Mouse (Mus musculus): ENCODE results near the gene Scaf4. TPM values are rescaled to one million over a fixed set of nuclear protein-coding genes. Genes with fewer than 3 reads are reported as not detected.
"Not testable (repeated sequence)": the region's sequence is repeated elsewhere in the genome, so short reads cannot be mapped to it uniquely, and the experiment has no call there.

The Scaf4 gene
- total and polyA plus RNA-seq, 2 experiments from 2014 or later: 9.5 to 15.7 TPM

GRCm38 (mm10) chr16:90220892-90221431 is 63.3 kb downstream of the Scaf4 start:
- peak overlapping the region; percentile 77 for H3K4me2 ChIP-seq (ENCODE audit: low read depth, low read length)
- H3K27me3 ChIP-seq (ENCODE audit: control insufficient read depth, insufficient read depth, low read length): no peaks in the 10 kb centered on the region
- peak; percentile 19 for DNase-seq (ENCODE audit: low spot score)
- H3K9me3 ChIP-seq (replicated peaks; ENCODE audit: control insufficient read depth, low read length): no peaks in the 10 kb centered on the region
- TF ChIP-seq EP300 (IDR thresholded peaks at IDR 0.05; ENCODE audit: low read depth): 0 out of 2 replicates have a peak, but pooled peaks have one; percentile 4
- no peak for TF ChIP-seq CTCF (IDR thresholded peaks at IDR 0.05; ENCODE audit: low read depth)
- H3K4me3 ChIP-seq (ENCODE audit: low read depth, low read length): peak overlapping the region; percentile 95
- peaks cover 28% of the 10 kb centered on the region for H3K36me3 ChIP-seq (replicated peaks; ENCODE audit: control insufficient read depth, insufficient read depth, low read length)
- peaks cover 24% of the 10 kb centered on the region for H3K4me1 ChIP-seq (ENCODE audit: control insufficient read depth, insufficient read depth)
- WGBS: under 1% methylated on average over 51 of the region's 52 CpGs
- peak overlapping the region; percentile 96 for H3K27ac ChIP-seq (ENCODE audit: low read depth)
- ATAC-seq (ENCODE audit: insufficient read depth, low read depth): peak; percentile 77
- peak overlapping the region; percentile 96 for H3K9ac ChIP-seq (replicated peaks; ENCODE audit: low read depth, low read length)

- H3K9me3 ChIP-seq (replicated peaks; ENCODE audit: control insufficient read depth, low read length): no peaks in the 10 kb centered on the region
- H3K4me1 ChIP-seq (ENCODE audit: control insufficient read depth, insufficient read depth): peaks cover 24% of the 10 kb centered on the region
- peaks cover 21% of the 10 kb centered on the region for H3K36me3 ChIP-seq (replicated peaks; ENCODE audit: control insufficient read depth, insufficient read depth, low read length)
- H3K4me3 ChIP-seq (ENCODE audit: low read depth, low read length): peak within 1 kb of the TSS; percentile 95
- peak; percentile 90 for DNase-seq (ENCODE audit: low spot score)
- WGBS: 2% methylated on average over 63 of the region's 63 CpGs
- peak within 1 kb of the TSS; percentile 77 for H3K4me2 ChIP-seq (ENCODE audit: low read depth, low read length)
- H3K9ac ChIP-seq (replicated peaks; ENCODE audit: low read depth, low read length): peak within 1 kb of the TSS; percentile 96
- no peak for TF ChIP-seq CTCF (IDR thresholded peaks at IDR 0.05; ENCODE audit: low read depth)
- TF ChIP-seq EP300 (IDR thresholded peaks at IDR 0.05; ENCODE audit: low read depth): peak; percentile 74; the same call in 1 of the 2 replicates
- no peaks in the 10 kb centered on the region for H3K27me3 ChIP-seq (ENCODE audit: control insufficient read depth, insufficient read depth, low read length)
- peak; percentile 94 for ATAC-seq (ENCODE audit: insufficient read depth, low read depth)
- H3K27ac ChIP-seq (ENCODE audit: low read depth): peak within 1 kb of the TSS; percentile 96
These were observed 64.0 kb downstream of the Scaf4 start, which contains the start of gene Sod1 for GRCm38 (mm10) chr16:90220026-90220891. Gene Sod1, plus strand, starts transcription at chr16:90220754.

GRCm38 (mm10) chr16:90219445-90219844 is 64.9 kb downstream of the Scaf4 start:
- H3K4me2 ChIP-seq (ENCODE audit: low read depth, low read length); H3K9ac ChIP-seq (replicated peaks; ENCODE audit: low read depth, low read length); ATAC-seq (ENCODE audit: insufficient read depth, low read depth); H3K9me3 ChIP-seq (replicated peaks; ENCODE audit: control insufficient read depth, low read length); H3K27ac ChIP-seq (ENCODE audit: low read depth); DNase-seq (ENCODE audit: low spot score); H3K27me3 ChIP-seq (ENCODE audit: control insufficient read depth, insufficient read depth, low read length); H3K4me3 ChIP-seq (ENCODE audit: low read depth, low read length): not testable (repeated sequence)
- WGBS: 66% methylated on average over 4 of the region's 4 CpGs
- peaks cover 13% of the 10 kb centered on the region for H3K36me3 ChIP-seq (replicated peaks; ENCODE audit: control insufficient read depth, insufficient read depth, low read length)
- peaks cover 24% of the 10 kb centered on the region for H3K4me1 ChIP-seq (ENCODE audit: control insufficient read depth, insufficient read depth)

GRCm38 (mm10) chr16:90217926-90218325 is 66.4 kb downstream of the Scaf4 start:
- no peaks in the 10 kb centered on the region for H3K36me3 ChIP-seq (replicated peaks; ENCODE audit: control insufficient read depth, insufficient read depth, low read length)
- H3K4me2 ChIP-seq (ENCODE audit: low read depth, low read length): no peak overlapping the region
- H3K9me3 ChIP-seq (replicated peaks; ENCODE audit: control insufficient read depth, low read length): no peaks in the 10 kb centered on the region
- ATAC-seq (ENCODE audit: insufficient read depth, low read depth) (no peak), DNase-seq (ENCODE audit: low spot score) (no peak)
- H3K27ac ChIP-seq (ENCODE audit: low read depth): no peak overlapping the region
- WGBS: 67% methylated on average over 4 of the region's 4 CpGs
- TF ChIP-seq CTCF (IDR thresholded peaks at IDR 0.05; ENCODE audit: low read depth) (no peak), EP300 (IDR thresholded peaks at IDR 0.05; ENCODE audit: low read depth) (no peak)
- no peaks in the 10 kb centered on the region for H3K27me3 ChIP-seq (ENCODE audit: control insufficient read depth, insufficient read depth, low read length)
- H3K9ac ChIP-seq (replicated peaks; ENCODE audit: low read depth, low read length): no peak overlapping the region
- H3K4me1 ChIP-seq (ENCODE audit: control insufficient read depth, insufficient read depth): peaks cover 18% of the 10 kb centered on the region
- H3K4me3 ChIP-seq (ENCODE audit: low read depth, low read length): no peak overlapping the region

GRCm38 (mm10) chr16:90217356-90217755 is 66.9 kb downstream of the Scaf4 start:
- DNase-seq (ENCODE audit: low spot score): no peak
- Histone ChIP-seq H3K4me2 (ENCODE audit: low read depth, low read length) (no peak overlapping the region), H3K27ac (ENCODE audit: low read depth) (no peak overlapping the region), H3K36me3 (replicated peaks; ENCODE audit: control insufficient read depth, insufficient read depth, low read length) (no peaks in the 10 kb centered on the region), H3K9ac (replicated peaks; ENCODE audit: low read depth, low read length) (no peak overlapping the region), H3K9me3 (replicated peaks; ENCODE audit: control insufficient read depth, low read length) (no peaks in the 10 kb centered on the region), H3K4me1 (ENCODE audit: control insufficient read depth, insufficient read depth) (peaks cover 13% of the 10 kb centered on the region), H3K4me3 (ENCODE audit: low read depth, low read length) (no peak overlapping the region), H3K27me3 (ENCODE audit: control insufficient read depth, insufficient read depth, low read length) (no peaks in the 10 kb centered on the region)
- no peak for ATAC-seq (ENCODE audit: insufficient read depth, low read depth)
- WGBS: 40% methylated on average over 3 of the region's 3 CpGs
- TF ChIP-seq CTCF (IDR thresholded peaks at IDR 0.05; ENCODE audit: low read depth) (no peak), EP300 (IDR thresholded peaks at IDR 0.05; ENCODE audit: low read depth) (no peak)
